Mouse (Mus musculus): ENCODE measurements at regions not wholly inside any gene's neighbourhood (a gene's known extent, or its start where the extent isn't known, plus 50 kb on each side); places are given as distances from the start of the nearest gene placed in this dataset.

- no peaks in the 10 kb centered on the region for H3K36me3 ChIP-seq (ENCODE audit: insufficient read depth, low read length)
- TF ChIP-seq NANOG (IDR thresholded peaks at IDR 0.05; ENCODE audit: borderline replicate concordance, low read length) (no peak), CTCF (conservative IDR thresholded peaks at IDR 0.05; ENCODE audit: low read length) (no peak), POU5F1 (IDR thresholded peaks at IDR 0.05; ENCODE audit: borderline replicate concordance, low read length) (no peak)
Observed at GRCm38 (mm10) chr1:52363625-52364024, 130.6 kb upstream of the Gls start.

GRCm38 (mm10) chr1:52362976-52363375 is 129.9 kb upstream of the Gls start:
- Histone ChIP-seq H3K9me3 (ENCODE audit: low read length) (no peaks in the 10 kb centered on the region), H3K4me1 (replicated peaks; ENCODE audit: low read depth, low read length) (no peaks in the 10 kb centered on the region), H3K4me3 (replicated peaks; ENCODE audit: low read length) (no peak overlapping the region), H3K36me3 (ENCODE audit: insufficient read depth, low read length) (no peaks in the 10 kb centered on the region), H3K27me3 (ENCODE audit: insufficient read depth, low read length) (no peaks in the 10 kb centered on the region)
- TF ChIP-seq CTCF (conservative IDR thresholded peaks at IDR 0.05; ENCODE audit: low read length), result no peak
- TF ChIP-seq POU5F1 (IDR thresholded peaks at IDR 0.05; ENCODE audit: borderline replicate concordance, low read length), result no peak
- TF ChIP-seq NANOG (IDR thresholded peaks at IDR 0.05; ENCODE audit: borderline replicate concordance, low read length), result no peak

More at GRCm38 (mm10) chr1:52363625-52364024, 130.6 kb upstream of the Gls start:
- H3K27me3 ChIP-seq (ENCODE audit: insufficient read depth, low read length), result no peaks in the 10 kb centered on the region
- H3K4me3 ChIP-seq (replicated peaks; ENCODE audit: low read length), result no peak overlapping the region
- H3K9me3 ChIP-seq (ENCODE audit: low read length), result no peaks in the 10 kb centered on the region
- H3K4me1 ChIP-seq (replicated peaks; ENCODE audit: low read depth, low read length), result no peaks in the 10 kb centered on the region

GRCm38 (mm10) chr1:52354041-52354582 is 121.1 kb upstream of the Gls start:
- Histone ChIP-seq H3K9me3 (ENCODE audit: low read length) (no peaks in the 10 kb centered on the region), H3K4me1 (replicated peaks; ENCODE audit: low read depth, low read length) (peaks cover 10% of the 10 kb centered on the region), H3K4me3 (replicated peaks; ENCODE audit: low read length) (no peak overlapping the region), H3K36me3 (ENCODE audit: insufficient read depth, low read length) (no peaks in the 10 kb centered on the region), H3K27me3 (ENCODE audit: insufficient read depth, low read length) (no peaks in the 10 kb centered on the region)
- TF ChIP-seq NANOG (IDR thresholded peaks at IDR 0.05; ENCODE audit: borderline replicate concordance, low read length) (no peak), CTCF (conservative IDR thresholded peaks at IDR 0.05; ENCODE audit: low read length) (no peak), POU5F1 (IDR thresholded peaks at IDR 0.05; ENCODE audit: borderline replicate concordance, low read length) (no peak)

GRCm38 (mm10) chr1:52342127-52342526 is 109.1 kb upstream of the Gls start:
- Histone ChIP-seq H3K36me3 (ENCODE audit: insufficient read depth, low read length) (no peaks in the 10 kb centered on the region), H3K4me1 (replicated peaks; ENCODE audit: low read depth, low read length) (no peaks in the 10 kb centered on the region), H3K9me3 (ENCODE audit: low read length) (no peaks in the 10 kb centered on the region), H3K4me3 (replicated peaks; ENCODE audit: low read length) (no peak overlapping the region), H3K27me3 (ENCODE audit: insufficient read depth, low read length) (0 out of 2 replicates have a peak, but pooled peaks cover 4% of the 10 kb centered on the region)
- TF ChIP-seq NANOG (IDR thresholded peaks at IDR 0.05; ENCODE audit: borderline replicate concordance, low read length) (no peak), POU5F1 (IDR thresholded peaks at IDR 0.05; ENCODE audit: borderline replicate concordance, low read length) (no peak), CTCF (conservative IDR thresholded peaks at IDR 0.05; ENCODE audit: low read length) (no peak)

GRCm38 (mm10) chr1:52338704-52339103 is 105.7 kb upstream of the Gls start:
- no peaks in the 10 kb centered on the region for H3K4me1 ChIP-seq (replicated peaks; ENCODE audit: low read depth, low read length)
- no peaks in the 10 kb centered on the region for H3K36me3 ChIP-seq (ENCODE audit: insufficient read depth, low read length)
- no peaks in the 10 kb centered on the region for H3K9me3 ChIP-seq (ENCODE audit: low read length)
- no peak overlapping the region for H3K4me3 ChIP-seq (replicated peaks; ENCODE audit: low read length)
- TF ChIP-seq POU5F1 (IDR thresholded peaks at IDR 0.05; ENCODE audit: borderline replicate concordance, low read length), result no peak
- no peak for TF ChIP-seq NANOG (IDR thresholded peaks at IDR 0.05; ENCODE audit: borderline replicate concordance, low read length)
- no peak for TF ChIP-seq CTCF (conservative IDR thresholded peaks at IDR 0.05; ENCODE audit: low read length)
- 0 out of 2 replicates have a peak, but pooled peaks cover 4% of the 10 kb centered on the region for H3K27me3 ChIP-seq (ENCODE audit: insufficient read depth, low read length)

GRCm38 (mm10) chr1:52338243-52338642 is 105.2 kb upstream of the Gls start:
- no peak for TF ChIP-seq CTCF (conservative IDR thresholded peaks at IDR 0.05; ENCODE audit: low read length)
- no peak for TF ChIP-seq NANOG (IDR thresholded peaks at IDR 0.05; ENCODE audit: borderline replicate concordance, low read length)
- TF ChIP-seq POU5F1 (IDR thresholded peaks at IDR 0.05; ENCODE audit: borderline replicate concordance, low read length), result no peak
- no peak overlapping the region for H3K4me3 ChIP-seq (replicated peaks; ENCODE audit: low read length)
- H3K9me3 ChIP-seq (ENCODE audit: low read length), result no peaks in the 10 kb centered on the region
- H3K27me3 ChIP-seq (ENCODE audit: insufficient read depth, low read length), result 0 out of 2 replicates have a peak, but pooled peaks cover 4% of the 10 kb centered on the region
- no peaks in the 10 kb centered on the region for H3K36me3 ChIP-seq (ENCODE audit: insufficient read depth, low read length)
- H3K4me1 ChIP-seq (replicated peaks; ENCODE audit: low read depth, low read length), result no peaks in the 10 kb centered on the region

GRCm38 (mm10) chr1:52336696-52337095 is 103.7 kb upstream of the Gls start:
- no peaks in the 10 kb centered on the region for H3K9me3 ChIP-seq (ENCODE audit: low read length)
- no peak for TF ChIP-seq NANOG (IDR thresholded peaks at IDR 0.05; ENCODE audit: borderline replicate concordance, low read length)
- TF ChIP-seq POU5F1 (IDR thresholded peaks at IDR 0.05; ENCODE audit: borderline replicate concordance, low read length), result no peak
- TF ChIP-seq CTCF (conservative IDR thresholded peaks at IDR 0.05; ENCODE audit: low read length), result no peak
- no peak overlapping the region for H3K4me3 ChIP-seq (replicated peaks; ENCODE audit: low read length)
- H3K27me3 ChIP-seq (ENCODE audit: insufficient read depth, low read length), result 0 out of 2 replicates have a peak, but pooled peaks cover 4% of the 10 kb centered on the region
- no peaks in the 10 kb centered on the region for H3K36me3 ChIP-seq (ENCODE audit: insufficient read depth, low read length)
- no peaks in the 10 kb centered on the region for H3K4me1 ChIP-seq (replicated peaks; ENCODE audit: low read depth, low read length)

GRCm38 (mm10) chr1:52332013-52332412 is 99.0 kb upstream of the Gls start:
- Histone ChIP-seq H3K36me3 (ENCODE audit: insufficient read depth, low read length) (no peaks in the 10 kb centered on the region), H3K4me3 (replicated peaks; ENCODE audit: low read length) (no peak overlapping the region), H3K27me3 (ENCODE audit: insufficient read depth, low read length) (no peaks in the 10 kb centered on the region), H3K9me3 (ENCODE audit: low read length) (no peaks in the 10 kb centered on the region), H3K4me1 (replicated peaks; ENCODE audit: low read depth, low read length) (no peaks in the 10 kb centered on the region; the same call in 1 of the 2 replicates)
- TF ChIP-seq NANOG (IDR thresholded peaks at IDR 0.05; ENCODE audit: borderline replicate concordance, low read length), result no peak
- TF ChIP-seq CTCF (conservative IDR thresholded peaks at IDR 0.05; ENCODE audit: low read length), result no peak
- no peak for TF ChIP-seq POU5F1 (IDR thresholded peaks at IDR 0.05; ENCODE audit: borderline replicate concordance, low read length)

GRCm38 (mm10) chr1:52331442-52331841 is 98.4 kb upstream of the Gls start:
- Histone ChIP-seq H3K27me3 (ENCODE audit: insufficient read depth, low read length) (no peaks in the 10 kb centered on the region), H3K36me3 (ENCODE audit: insufficient read depth, low read length) (no peaks in the 10 kb centered on the region), H3K9me3 (ENCODE audit: low read length) (no peaks in the 10 kb centered on the region), H3K4me3 (replicated peaks; ENCODE audit: low read length) (no peak overlapping the region), H3K4me1 (replicated peaks; ENCODE audit: low read depth, low read length) (no peaks in the 10 kb centered on the region; the same call in 1 of the 2 replicates)
- TF ChIP-seq POU5F1 (IDR thresholded peaks at IDR 0.05; ENCODE audit: borderline replicate concordance, low read length), result no peak
- TF ChIP-seq CTCF (conservative IDR thresholded peaks at IDR 0.05; ENCODE audit: low read length), result no peak
- TF ChIP-seq NANOG (IDR thresholded peaks at IDR 0.05; ENCODE audit: borderline replicate concordance, low read length), result no peak

Measured in E14TG2a.4 (cell line).